8 mouse cellular contexts compared by ENCODE assay signal in the genomic region with DNA sequence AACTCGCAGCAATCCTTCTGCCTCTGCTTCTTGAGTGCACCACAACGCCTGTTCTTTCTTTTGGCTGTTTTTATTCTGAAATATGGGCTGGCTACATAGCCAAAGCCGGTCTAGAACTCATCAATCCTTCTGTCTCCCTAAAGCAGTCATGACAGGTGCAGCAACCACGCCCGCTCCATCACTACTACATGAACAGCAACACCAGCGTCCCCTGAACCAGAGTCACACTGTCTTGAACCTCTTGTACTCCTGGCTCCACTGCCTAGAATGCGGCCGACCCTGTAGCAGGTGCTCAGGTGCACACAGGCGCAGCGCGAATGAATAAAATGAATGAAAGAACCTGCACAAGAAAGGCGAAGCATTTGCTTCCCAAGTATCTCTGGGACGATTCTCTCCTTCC. TPM values are rescaled to one million over a fixed set of nuclear protein-coding genes. Genes with fewer than 3 reads are reported as not detected.
DNase-seq lines count a peak whose midpoint lies in the region; ATAC-seq and TF ChIP-seq lines count a peak whose summit lies in the region.

No protein-coding gene starts in this region.

- H3K36me3 ChIP-seq in erythroblast, embryonic 14.5 days (ENCODE audit: control insufficient read depth) = peaks cover 55% of the 10 kb centered on the region
- H3K36me3 ChIP-seq in limb, embryonic 14.5 days (ENCODE audit: control insufficient read depth, insufficient read depth, low read length) = peaks cover 39% of the 10 kb centered on the region
- H3K36me3 ChIP-seq in stomach, postnatal 0 days (ENCODE audit: control insufficient read depth, insufficient read depth, low read length) = 0 out of 2 replicates have a peak, but pooled peaks cover 3% of the 10 kb centered on the region

- H3K27ac ChIP-seq in limb, embryonic 14.5 days (replicated peaks; ENCODE audit: low read depth, low read length) = no peak overlapping the region
- H3K27ac ChIP-seq in stomach, postnatal 0 days (replicated peaks) = no peak overlapping the region

- H3K4me2 ChIP-seq in limb, embryonic 14.5 days (replicated peaks; ENCODE audit: low read depth, low read length, severe bottlenecking) = peak overlapping the region; percentile 90
- peak overlapping the region; percentile 86 for H3K4me2 ChIP-seq in stomach, postnatal 0 days (replicated peaks; ENCODE audit: low read depth)

- WGBS in limb, embryonic 14.5 days = 6% methylated on average over 13 of the region's 13 CpGs
- WGBS in stomach, postnatal 0 days = 3% methylated on average over 13 of the region's 13 CpGs

- TF ChIP-seq EP300 in stomach, postnatal 0 days (optimal IDR thresholded peaks at IDR 0.05) = no peak

- H3K9me3 ChIP-seq in erythroblast, embryonic 14.5 days (ENCODE audit: control insufficient read depth, low read length) = no peaks in the 10 kb centered on the region
- no peaks in the 10 kb centered on the region for H3K9me3 ChIP-seq in limb, embryonic 14.5 days (ENCODE audit: control insufficient read depth, low read length)
- H3K9me3 ChIP-seq in stomach, postnatal 0 days (ENCODE audit: control insufficient read depth, low read length) = no peaks in the 10 kb centered on the region

- H3K9ac ChIP-seq in limb, embryonic 14.5 days (ENCODE audit: low read depth, low read length, severe bottlenecking) = peak overlapping the region; percentile 84
- peak overlapping the region; percentile 82 for H3K9ac ChIP-seq in stomach, postnatal 0 days (ENCODE audit: low read length)

- peak overlapping the region; percentile 77 for H3K4me3 ChIP-seq in erythroblast, embryonic 14.5 days (replicated peaks)
- H3K4me3 ChIP-seq in limb, embryonic 14.5 days (replicated peaks; ENCODE audit: low read length) = peak overlapping the region; percentile 78
- H3K4me3 ChIP-seq in stomach, postnatal 0 days (ENCODE audit: low read depth, low read length) = peak overlapping the region; percentile 75

- ATAC-seq in erythroblast, adult 5-6 weeks (replicated peaks; ENCODE audit: low FRiP score, poor library complexity, severe bottlenecking) = no peak
- no peak for ATAC-seq in limb, embryonic 14.5 days (ENCODE audit: low FRiP score, low read depth)
- ATAC-seq in stomach, postnatal 0 days (ENCODE audit: low FRiP score, low TSS enrichment) = no peak

- no peak for TF ChIP-seq CTCF in stomach, postnatal 0 days (IDR thresholded peaks at IDR 0.05; ENCODE audit: low read depth)

- peaks cover 54% of the 10 kb centered on the region for H3K4me1 ChIP-seq in erythroblast, embryonic 14.5 days (ENCODE audit: control insufficient read depth)
- peaks cover 12% of the 10 kb centered on the region for H3K4me1 ChIP-seq in limb, embryonic 14.5 days (ENCODE audit: control insufficient read depth, insufficient read depth, low read length)
- H3K4me1 ChIP-seq in stomach, postnatal 0 days (replicated peaks; ENCODE audit: control insufficient read depth, insufficient read depth) = peaks cover 5% of the 10 kb centered on the region; the same call in 1 of the 2 replicates

- DNase-seq in right cerebral cortex, adult 2 months (ENCODE audit: low spot score in 2 of 2) = peak; percentile 21 to 22
- DNase-seq in right cerebral cortex, postnatal 25 days = no peak
- no peak for DNase-seq in limb, embryonic 14.5 days (ENCODE audit: low spot score)
- DNase-seq in stomach, postnatal 0 days (ENCODE audit: low spot score) = no peak
- DNase-seq in thymus, adult 18-20 months = no peak
- no peak for DNase-seq in layer of hippocampus, postnatal 36 days

- no peak for TF ChIP-seq POLR2A in limb, embryonic 14.5 days (IDR thresholded peaks at IDR 0.05; ENCODE audit: borderline replicate concordance, extremely low read depth, insufficient read depth, insufficient read length)

- H3K27me3 ChIP-seq in erythroblast, embryonic 14.5 days (ENCODE audit: control insufficient read depth) = no peaks in the 10 kb centered on the region
- no peaks in the 10 kb centered on the region for H3K27me3 ChIP-seq in limb, embryonic 14.5 days (ENCODE audit: control insufficient read depth, insufficient read depth, low read length)
- H3K27me3 ChIP-seq in stomach, postnatal 0 days (ENCODE audit: control insufficient read depth, insufficient read depth, low read length) = no peaks in the 10 kb centered on the region

RNA-seq across cellular contexts. Expression of gene Sugp2, which starts 0.4 kb away (rescaled TPM):
- 1.5 and 2.7 TPM in 2 replicates for polyA plus RNA-seq in erythroblast, embryonic 14.5 days (2012)
- total RNA-seq in erythroblast, adult 5-6 weeks (2015; ENCODE audit: low replicate concordance) = 24.4 and 33.9 TPM in 2 replicates
- 22.7 and 28.9 TPM in 2 replicates for total RNA-seq in erythroblast, adult 5-6 weeks (2017; ENCODE audit: low replicate concordance)
- 78.7 and 84.4 TPM in 2 replicates for polyA plus RNA-seq in limb, embryonic 14.5 days (2012; rRNA removed)
- polyA plus RNA-seq in limb, embryonic 14.5 days (2014; fragmentation: Nextera tagmentation; extraction: Ambion mirVana) = 30.6 and 33.8 TPM in 2 replicates
- polyA plus RNA-seq in stomach, postnatal 0 days (2015; fragmentation: Nextera tagmentation; extraction: Ambion mirVana) = 7.8 and 9.0 TPM in 2 replicates
- total RNA-seq in layer of hippocampus, postnatal 36 days (2021) = 100 to 1,000 TPM; 118 to 126 TPM

RNA-seq across cellular contexts. Expression of gene Armc6, which starts 0.7 kb away (rescaled TPM):
- polyA plus RNA-seq in erythroblast, embryonic 14.5 days (2012) = 1.6 and 2.2 TPM in 2 replicates
- 4.6 TPM in 1 of 2 replicates, not detected in the other for total RNA-seq in erythroblast, adult 5-6 weeks (2015; ENCODE audit: low replicate concordance)
- total RNA-seq in erythroblast, adult 5-6 weeks (2017; ENCODE audit: low replicate concordance) = 4.0 and 6.1 TPM in 2 replicates
- polyA plus RNA-seq in limb, embryonic 14.5 days (2012; rRNA removed) = 35.0 and 42.3 TPM in 2 replicates
- 22.8 and 26.8 TPM in 2 replicates for polyA plus RNA-seq in limb, embryonic 14.5 days (2014; fragmentation: Nextera tagmentation; extraction: Ambion mirVana)
- 11.9 and 12.9 TPM in 2 replicates for polyA plus RNA-seq in stomach, postnatal 0 days (2015; fragmentation: Nextera tagmentation; extraction: Ambion mirVana)
- total RNA-seq in layer of hippocampus, postnatal 36 days (2021) = 10 to 100 TPM; 47.0 to 50.5 TPM

RNA-seq across cellular contexts. Expression of gene Slc25a42, which starts 21.5 kb away (rescaled TPM):
- 2.6 and 2.9 TPM in 2 replicates for polyA plus RNA-seq in erythroblast, embryonic 14.5 days (2012)
- total RNA-seq in erythroblast, adult 5-6 weeks (2015; ENCODE audit: low replicate concordance) = 13.8 and 20.6 TPM in 2 replicates
- total RNA-seq in erythroblast, adult 5-6 weeks (2017; ENCODE audit: low replicate concordance) = 16.2 and 23.8 TPM in 2 replicates
- polyA plus RNA-seq in limb, embryonic 14.5 days (2012; rRNA removed) = 23.6 and 27.9 TPM in 2 replicates
- 3.6 and 4.1 TPM in 2 replicates for polyA plus RNA-seq in limb, embryonic 14.5 days (2014; fragmentation: Nextera tagmentation; extraction: Ambion mirVana)
- polyA plus RNA-seq in stomach, postnatal 0 days (2015; fragmentation: Nextera tagmentation; extraction: Ambion mirVana) = 3.1 and 4.5 TPM in 2 replicates
- total RNA-seq in layer of hippocampus, postnatal 36 days (2021) = 10 to 100 TPM; 44.8 to 49.7 TPM

RNA-seq across cellular contexts. Expression of gene Homer3, which starts 49.0 kb away (rescaled TPM):
- 0.24 and 0.26 TPM in 2 replicates for polyA plus RNA-seq in erythroblast, embryonic 14.5 days (2012)
- total RNA-seq in erythroblast, adult 5-6 weeks (2015; ENCODE audit: low replicate concordance) = 0.63 and 1.3 TPM in 2 replicates
- 0.68 and 2.5 TPM in 2 replicates for total RNA-seq in erythroblast, adult 5-6 weeks (2017; ENCODE audit: low replicate concordance)
- polyA plus RNA-seq in limb, embryonic 14.5 days (2012; rRNA removed) = 81.2 and 81.3 TPM in 2 replicates
- 38.2 and 43.9 TPM in 2 replicates for polyA plus RNA-seq in limb, embryonic 14.5 days (2014; fragmentation: Nextera tagmentation; extraction: Ambion mirVana)
- polyA plus RNA-seq in stomach, postnatal 0 days (2015; fragmentation: Nextera tagmentation; extraction: Ambion mirVana) = 13.8 and 17.5 TPM in 2 replicates
- total RNA-seq in layer of hippocampus, postnatal 36 days (2021) = 10 to 100 TPM; 77.3 to 86.6 TPM

Comparison
In these comparisons a context has a peak if more than half of its experiments do, and no peak if none do; other contexts are left out.
1. DNase-seq: peak in right cerebral cortex, adult 2 months (2 of 2); none in right cerebral cortex, postnatal 25 days (single experiment), limb, embryonic 14.5 days (single experiment), stomach, postnatal 0 days (single experiment), thymus, adult 18-20 months (0 of 2) and layer of hippocampus, postnatal 36 days (0 of 2).
2. Peak in every context shown above with its lines, with median percentiles within 50 percentile points of each other: H3K4me3 ChIP-seq.